Mouse (Mus musculus): Measurements from ENCODE around the gene Mad1l1.

Gene Mad1l1

DNA sequence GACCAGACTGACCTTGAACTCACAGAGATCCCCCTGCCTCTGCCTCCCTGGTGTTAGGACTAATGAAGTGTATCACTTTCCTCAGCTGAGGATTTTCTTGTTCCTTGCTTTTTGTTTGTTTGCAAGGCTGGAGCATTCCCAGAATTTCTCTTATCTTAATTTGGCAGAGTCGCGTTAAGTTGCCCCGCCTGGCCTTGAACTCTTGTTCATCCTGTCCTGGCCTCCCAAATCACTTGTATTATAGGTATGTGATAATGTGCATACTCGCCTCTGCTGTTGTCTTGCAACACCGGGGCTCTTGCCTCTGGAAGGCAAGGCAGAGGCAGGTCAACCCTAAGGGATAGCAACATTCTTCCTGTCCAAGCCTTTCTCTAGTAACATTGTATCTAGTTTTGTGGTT lies 2.7 kb upstream of the Mad1l1 start:
- peak; percentile 52 for DNase-seq

DNA sequence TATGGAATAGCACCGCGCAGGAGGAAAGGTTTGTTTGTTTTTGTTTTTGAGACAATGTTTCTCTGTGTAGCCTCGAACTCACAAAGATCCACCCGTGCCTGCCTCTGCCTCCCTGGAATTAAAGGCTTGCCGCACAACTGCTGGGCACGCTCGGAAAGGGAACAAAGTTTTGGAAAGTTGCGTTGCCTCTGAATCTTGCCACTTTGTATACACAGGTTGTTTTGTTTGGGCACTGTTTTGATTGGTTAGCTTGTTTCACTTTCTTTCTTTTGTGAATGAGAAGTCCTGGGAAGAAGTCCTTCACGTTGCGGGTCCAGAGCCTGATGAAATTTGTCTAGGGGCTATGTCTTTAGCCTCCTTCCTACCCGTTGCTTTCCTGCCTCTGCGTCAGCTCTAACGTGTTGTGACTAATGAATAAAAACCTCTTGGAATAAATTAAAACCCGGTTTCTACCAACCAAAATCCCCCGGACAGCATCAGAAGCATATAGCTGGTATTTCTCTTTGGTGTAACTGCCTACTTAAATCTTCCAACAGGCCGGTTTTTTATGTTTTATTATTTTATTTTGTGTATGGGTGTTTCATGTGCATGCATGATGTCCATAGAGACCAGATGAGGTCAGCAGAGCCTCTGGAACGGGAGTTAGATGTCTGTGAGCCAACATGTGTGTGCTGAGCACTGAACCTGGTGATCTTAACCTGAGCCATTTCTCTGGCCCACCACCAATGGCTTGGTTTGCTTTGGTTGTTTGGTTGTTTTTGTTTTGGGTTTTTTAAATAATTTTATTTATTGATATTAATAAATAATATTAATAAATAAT lies 614 bp upstream of the Mad1l1 start:
- DNase-seq = peak; percentile 34

DNA sequence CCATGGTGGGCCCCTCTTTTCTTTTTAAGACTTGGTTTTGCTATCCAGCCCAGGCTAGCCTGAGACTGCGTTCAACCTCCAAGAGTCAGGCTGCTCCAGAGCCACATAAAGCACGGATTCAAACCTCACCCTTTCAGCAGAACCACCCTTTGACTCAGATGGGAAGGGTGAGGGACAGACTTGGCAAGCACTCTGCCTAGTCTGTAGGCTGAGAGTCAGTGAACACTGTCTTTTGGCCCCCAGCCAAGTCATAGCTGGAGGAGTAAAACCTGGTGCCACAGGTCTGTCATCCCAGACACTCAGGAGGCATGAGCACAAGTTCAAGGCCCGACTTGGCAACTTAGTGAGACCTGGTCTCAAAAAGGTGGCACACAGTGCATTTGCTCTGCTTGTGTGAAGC lies 4.6 kb downstream of the Mad1l1 start:
- DNase-seq = no peak

DNA sequence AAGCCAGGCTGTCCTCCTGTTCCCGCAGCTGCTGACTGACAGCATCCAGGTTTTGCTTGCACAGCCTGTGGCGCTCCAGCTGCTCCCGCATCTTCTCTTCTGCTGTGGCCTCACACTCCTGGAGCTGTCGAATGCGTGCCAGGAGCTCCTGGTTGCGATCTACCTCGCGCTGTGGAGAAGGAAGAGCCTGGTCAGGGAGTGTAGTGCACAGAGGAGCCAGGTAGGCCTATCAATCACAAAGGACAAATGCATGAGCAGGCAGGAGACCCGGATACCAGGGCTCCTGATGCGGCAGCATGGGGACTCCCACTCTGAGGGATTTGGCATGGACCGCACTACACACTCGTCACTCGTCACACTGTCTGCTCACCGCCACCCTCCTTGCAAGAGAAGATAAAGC lies 13.8 kb downstream of the Mad1l1 start:
- no peak for DNase-seq

- no peak for DNase-seq
Observed at GRCm38 (mm10) chr5:140306016-140306415, 15.3 kb downstream of the Mad1l1 start.

- no peak for DNase-seq
Observed at GRCm38 (mm10) chr5:140298291-140298690, 23.1 kb downstream of the Mad1l1 start.

- peak; percentile 40 for DNase-seq
Observed at GRCm38 (mm10) chr5:140292152-140292551, 29.2 kb downstream of the Mad1l1 start.

DNA sequence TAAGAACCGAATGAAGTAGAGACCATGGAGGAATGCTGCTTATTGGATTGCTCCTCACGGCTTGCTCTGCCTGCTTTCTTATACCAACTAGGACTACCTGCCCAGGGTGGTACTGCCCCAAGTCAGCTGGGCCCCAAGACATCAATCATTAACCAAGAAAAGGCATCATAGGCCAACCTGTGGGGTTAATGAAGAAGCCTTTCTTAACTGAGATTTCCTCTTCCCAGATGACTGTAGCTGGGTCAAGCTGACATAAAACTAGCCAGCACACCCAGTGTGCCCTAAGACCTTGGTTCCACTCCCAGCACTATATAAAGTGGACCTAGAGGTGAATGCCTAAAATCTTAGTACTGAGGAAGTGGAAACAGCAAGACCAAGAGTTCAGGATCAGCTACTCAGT lies 32.2 kb downstream of the Mad1l1 start:
- DNase-seq = no peak

DNA sequence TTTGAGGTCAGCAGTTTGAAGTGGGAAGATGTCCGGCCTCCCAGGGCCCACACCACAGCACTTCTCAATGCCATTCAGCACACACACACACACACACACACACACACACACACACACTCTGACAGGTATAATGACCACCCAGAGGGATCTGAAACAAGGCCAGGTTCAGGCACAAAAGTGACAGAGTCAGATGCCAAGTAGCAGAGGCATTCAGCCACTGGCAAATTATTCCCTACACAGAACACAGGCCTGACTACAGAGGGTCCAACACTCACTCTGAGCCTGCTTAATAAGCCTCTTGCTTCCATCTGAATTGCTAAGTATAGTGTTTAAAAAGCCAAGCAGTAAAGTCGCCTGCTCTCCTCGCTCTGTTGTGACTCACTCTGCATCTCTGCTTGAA lies 33.1 kb downstream of the Mad1l1 start:
- no peak for DNase-seq

DNA sequence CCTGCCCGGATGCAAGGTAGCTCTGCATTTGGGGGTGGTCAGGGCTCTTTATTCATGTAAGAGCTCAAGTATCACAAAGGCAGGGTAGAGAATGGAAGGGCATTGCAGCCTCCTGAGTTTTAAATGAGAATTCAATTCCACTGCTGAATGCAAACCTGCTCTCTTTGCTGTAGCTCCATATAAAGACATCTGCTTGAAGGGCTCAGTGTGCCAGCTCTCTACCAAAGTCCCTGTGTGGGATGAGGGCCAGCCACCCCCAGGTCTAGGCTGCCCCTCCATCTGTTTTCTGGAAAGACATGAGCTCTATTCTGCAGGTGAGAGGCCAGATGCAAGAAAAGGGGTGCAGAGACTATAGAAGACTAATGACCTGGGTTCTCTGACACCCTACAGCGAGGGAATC lies 36.6 kb downstream of the Mad1l1 start:
- no peak for DNase-seq

DNA sequence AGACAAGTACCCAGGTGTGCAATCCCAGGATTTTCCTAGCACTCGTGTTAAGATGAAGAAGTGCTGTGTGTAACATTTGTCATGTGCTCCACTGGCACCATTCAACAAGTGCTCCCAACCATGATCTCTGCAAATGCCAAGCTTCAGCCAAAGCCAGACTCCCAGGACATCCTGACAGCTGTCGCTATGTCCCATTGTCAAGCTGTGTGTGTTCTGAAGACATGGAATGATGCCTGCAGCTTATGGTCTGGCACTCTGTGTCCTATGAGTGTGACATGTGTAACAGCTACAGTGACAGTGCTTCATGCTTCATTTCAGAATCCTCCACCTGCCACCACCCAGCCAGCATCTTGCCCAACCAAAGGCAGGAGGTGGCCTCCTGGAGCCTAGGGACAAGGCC lies 37.3 kb downstream of the Mad1l1 start:
- DNase-seq = no peak

DNA sequence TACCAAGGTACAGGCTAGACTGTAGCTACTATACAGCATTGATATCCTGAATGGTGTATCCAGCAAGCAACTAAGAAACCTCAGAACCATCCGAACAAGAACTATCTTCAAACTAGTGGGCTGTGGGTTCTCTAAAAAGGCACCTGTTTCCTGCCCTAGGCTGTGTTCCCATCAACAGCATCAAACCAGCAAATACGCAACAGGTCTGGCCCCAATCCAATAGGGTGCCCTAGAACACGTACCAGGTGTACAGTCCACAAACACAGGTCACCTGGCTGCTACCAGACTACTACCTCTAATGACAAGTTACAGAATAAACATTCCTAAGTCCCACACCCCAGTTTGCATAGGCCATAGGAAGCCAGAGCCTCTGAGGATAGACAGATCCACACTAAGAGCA lies 38.5 kb downstream of the Mad1l1 start:
- no peak for DNase-seq

DNA sequence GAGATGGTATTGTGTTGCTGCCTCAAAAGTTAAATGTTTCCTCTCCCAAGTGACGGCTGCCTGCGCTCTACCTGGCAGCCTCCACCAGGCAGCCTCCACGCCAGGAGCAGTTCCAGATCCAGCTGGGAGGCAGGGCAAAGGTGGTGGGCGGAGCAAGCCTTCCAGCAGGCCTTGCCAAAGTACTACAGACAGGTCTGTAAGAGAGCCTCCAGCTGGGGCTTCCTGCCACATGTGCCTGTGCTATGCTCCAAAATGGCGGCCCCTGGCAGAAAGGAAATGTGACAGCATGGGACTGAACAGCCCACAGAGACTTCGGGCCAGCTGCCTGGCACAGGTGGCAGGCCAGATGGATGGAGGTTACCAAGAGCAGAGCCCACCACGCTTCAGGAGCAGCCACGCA lies 39.0 kb downstream of the Mad1l1 start:
- DNase-seq = no peak

- no peak for DNase-seq
Observed at GRCm38 (mm10) chr5:140280205-140280604, 41.1 kb downstream of the Mad1l1 start.

DNA sequence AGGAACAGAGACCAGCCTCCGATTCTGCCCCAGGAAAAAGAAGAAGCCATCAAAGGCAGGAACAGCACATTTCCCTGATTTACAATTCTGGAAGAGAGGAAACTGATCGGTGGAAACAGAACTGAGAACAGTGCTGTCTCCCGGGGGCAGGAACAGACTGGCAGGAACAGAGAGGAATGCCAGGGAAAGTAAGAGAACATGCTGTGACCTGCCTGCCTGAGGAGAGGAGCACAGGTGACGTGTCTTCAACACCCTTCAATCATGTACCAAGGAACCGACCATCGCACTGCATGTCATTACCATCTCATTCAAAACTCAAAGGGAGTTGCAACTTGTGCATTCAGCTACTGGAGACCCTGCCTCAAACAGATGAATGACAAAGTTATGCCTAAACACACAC lies 44.6 kb downstream of the Mad1l1 start:
- DNase-seq = no peak

DNA sequence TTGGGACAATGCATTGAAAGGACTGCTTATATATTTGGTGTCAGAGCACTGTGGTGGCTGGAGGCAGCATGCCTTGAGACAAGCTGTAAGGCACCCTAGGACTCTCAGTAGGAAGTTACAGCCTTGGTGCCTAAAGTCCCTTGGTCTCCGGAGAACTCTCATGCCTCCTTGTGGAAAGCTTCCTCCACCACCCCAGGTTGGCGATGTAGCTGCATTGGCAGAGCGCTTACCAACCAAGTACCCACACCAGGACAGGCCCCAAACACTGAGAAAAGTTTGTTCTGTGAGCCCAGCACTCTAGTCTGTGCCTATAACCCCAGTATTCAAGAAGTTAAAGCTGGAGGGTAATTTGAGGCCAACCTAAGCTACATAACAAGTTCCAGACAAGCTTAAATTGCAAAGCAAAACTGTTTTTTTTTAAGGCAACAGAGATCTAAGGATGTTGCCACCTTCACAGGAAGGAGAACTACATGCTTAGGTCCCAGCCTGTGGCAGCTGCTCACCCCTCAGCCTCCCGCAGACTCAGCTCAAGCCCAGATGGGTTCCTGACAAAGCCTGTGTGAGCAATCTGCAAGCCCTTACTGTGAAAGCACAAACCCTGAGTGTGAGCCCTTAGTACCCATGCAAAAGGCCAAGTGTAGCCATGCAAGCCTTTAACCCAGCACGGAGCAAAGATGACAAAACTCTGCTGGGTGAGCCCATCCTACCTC lies 50.2 kb downstream of the Mad1l1 start:
- no peak for DNase-seq

DNA sequence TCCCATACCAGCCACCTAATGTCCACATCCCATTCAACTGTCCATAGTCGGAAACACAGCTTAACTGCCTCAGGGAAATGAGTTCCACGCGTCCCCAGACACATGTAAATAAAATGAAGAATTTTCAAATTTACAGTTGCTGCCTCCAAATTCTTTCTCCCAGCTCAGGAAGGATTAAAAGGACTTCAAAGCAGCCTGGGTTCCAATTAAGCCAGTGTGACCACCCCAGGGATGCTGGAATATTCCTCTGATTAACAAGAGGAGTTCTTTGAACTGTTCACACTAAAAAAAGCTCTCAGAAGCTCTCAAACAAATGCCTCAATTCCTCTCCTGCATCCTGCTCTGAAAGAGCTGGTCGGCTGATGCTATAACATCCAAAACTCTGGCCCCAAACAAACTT lies 53.0 kb downstream of the Mad1l1 start:
- no peak for DNase-seq

DNA sequence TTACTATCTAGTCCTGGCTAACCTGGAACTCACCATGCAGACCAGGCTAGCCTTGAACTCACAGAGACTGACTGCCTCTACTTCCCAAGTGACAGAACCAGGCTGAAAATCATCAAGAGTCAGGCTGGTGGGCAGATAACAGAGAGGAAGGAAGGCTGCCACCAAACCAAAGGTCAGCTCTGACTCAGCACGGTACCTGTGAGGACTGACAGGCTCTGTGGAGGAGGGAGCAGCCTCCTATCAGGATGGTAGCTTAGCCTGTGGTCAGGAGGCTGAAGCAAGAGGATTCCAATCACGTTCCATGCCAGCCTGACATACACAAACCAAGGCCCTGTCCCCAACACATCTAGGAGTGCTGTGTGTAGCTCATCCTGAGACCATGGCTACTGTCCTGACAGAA lies 54.3 kb downstream of the Mad1l1 start:
- DNase-seq = no peak

DNA sequence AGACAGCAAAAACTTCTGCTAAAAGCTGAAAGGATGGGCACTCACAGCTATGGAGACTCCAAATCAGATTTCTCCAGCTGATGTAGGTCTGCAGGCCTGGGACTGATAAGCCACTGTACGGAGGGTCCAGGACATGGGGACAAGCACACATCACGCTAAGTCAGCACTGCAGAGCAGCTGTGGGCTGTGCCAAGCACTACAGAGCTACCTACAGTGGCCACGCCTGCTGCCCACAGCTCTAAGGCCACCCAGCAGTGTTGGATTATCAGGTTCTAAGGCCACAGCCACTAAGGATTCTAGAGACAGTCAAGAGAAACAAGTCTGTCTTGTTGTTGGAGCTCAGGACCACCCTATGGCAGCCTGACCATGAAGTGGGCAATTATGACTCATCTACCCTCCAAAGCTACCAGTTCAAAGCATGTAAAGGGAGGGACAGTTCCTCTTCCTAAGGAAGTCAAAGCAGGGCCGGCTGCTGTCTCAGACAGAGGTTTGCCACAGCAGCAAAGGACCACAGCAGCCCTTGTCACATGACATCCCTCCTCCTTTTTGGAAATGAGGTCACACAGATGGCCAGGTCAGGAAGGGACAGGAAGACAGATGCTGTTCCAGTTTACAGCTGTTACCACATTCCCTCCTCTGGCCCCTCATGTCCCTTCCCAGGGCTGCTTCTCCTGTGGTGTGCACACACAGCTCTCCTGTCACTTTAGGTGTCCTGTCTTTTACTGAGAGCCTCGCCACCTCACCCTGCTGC lies 56.4 kb downstream of the Mad1l1 start:
- no peak for DNase-seq

- no peak for DNase-seq
Observed at GRCm38 (mm10) chr5:140263754-140264749, 57.3 kb downstream of the Mad1l1 start.

GRCm38 (mm10) chr5:140262401-140262800 lies 59.0 kb downstream of the Mad1l1 start:
- no peak for DNase-seq

DNA sequence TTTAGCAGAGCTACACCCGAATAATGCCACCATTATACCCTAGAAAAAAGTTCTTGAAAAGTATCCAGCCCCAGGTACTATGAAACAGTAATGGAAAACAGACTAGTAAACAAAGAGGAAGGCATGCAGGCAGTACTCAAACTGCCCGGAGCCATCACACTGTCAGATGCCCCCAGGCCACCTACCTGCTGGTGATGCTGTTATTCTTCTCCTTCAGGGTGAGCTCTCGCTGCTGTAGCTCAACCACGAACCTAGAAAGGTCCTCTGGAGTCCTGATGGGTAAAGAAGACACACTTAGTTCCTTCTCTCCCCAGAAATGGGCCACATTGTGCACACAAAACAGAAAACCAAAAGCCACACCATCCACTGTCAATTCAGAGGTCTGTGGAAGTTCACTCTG lies 60.0 kb downstream of the Mad1l1 start:
- DNase-seq = no peak

DNA sequence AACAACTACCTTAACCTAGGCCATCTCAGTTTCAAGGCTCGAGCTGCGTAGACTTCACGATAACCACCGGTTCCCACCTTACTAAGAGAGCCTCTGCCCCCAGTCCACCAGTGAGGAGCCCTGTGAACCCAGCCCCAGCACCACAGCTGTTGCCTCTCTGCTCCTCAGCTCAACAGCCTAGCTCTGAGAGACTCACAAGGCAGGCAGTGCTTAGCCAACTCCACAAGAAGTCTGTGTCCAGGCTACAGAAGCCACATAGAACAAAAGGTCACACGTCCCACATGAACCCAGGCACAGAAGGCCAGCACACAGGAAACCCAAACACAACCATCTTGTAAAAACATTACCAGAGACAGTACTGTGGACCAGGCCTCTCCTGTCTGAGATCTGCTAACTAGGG lies 62.7 kb downstream of the Mad1l1 start:
- no peak for DNase-seq
